Mouse (Mus musculus): Measurements from ENCODE around the gene Tmem212. TPM values are rescaled to one million over a fixed set of nuclear protein-coding genes. Genes with fewer than 3 reads are reported as not detected.

The Tmem212 gene
- polyA plus RNA-seq, 2 experiments from 2014 or later: not detected

- no peak for ATAC-seq
These were observed 55.9 kb downstream of the Tmem212 start for GRCm38 (mm10) chr3:27840311-27840710.

DNA sequence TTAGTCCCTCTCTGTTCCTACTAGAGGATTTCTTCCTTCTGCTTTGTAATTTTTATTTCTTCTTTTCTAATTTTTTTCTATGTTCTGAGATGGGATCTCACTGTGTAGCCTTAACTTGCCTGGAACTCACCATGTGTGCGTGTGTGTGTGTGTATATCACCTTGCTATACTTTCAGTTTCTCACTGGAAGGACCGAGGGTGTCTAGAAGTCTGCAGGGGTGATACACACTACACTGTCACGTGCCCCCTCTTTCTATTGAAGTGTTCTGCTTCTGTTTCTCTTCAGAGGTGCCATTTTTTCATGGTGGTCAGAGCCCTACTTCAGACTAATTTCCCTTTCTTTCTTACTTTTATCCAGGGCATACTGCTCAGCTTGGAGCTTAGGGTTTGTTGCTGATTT, 56.4 kb downstream of the Tmem212 start:
- no peak for ATAC-seq

DNA sequence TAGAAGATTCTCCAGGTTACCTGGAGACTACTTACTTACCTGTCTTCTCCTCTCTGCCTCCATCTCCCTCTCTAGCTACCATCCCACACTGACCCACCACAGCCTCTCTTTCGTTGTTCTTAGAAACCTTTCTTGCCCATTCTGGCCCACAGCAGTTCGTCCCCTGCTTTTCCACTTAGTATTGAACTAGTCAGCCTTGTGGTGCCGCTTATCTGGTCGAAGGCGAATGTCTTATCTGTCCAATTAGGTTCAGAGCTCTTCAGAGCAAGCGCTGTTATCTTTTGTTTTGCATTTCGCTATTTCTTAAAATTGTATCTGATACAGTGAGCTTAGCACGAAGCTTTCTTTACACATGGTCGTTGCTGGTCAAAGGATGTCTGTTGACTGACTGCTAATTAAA, 56.9 kb downstream of the Tmem212 start:
- no peak for ATAC-seq

DNA sequence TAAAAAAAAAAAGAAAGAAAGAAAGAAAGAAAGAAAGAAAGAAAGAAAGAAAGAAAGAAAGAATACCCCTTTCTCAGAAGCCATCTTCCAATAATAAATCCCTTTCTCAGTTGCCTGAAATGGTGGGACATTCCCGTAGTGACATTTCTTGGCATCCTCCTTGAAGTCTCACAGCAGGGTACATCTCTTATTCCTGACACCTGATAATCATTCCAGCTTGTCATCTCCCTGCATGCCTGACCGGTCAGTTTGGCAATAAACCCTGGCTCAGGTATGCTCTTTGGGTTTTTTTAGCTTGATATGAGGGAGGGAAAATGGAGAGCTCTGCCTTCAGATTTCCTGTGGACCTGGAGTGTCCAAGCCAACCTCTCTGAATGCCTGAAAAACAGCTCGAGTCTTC, 59.9 kb downstream of the Tmem212 start:
- ATAC-seq: no peak

DNA sequence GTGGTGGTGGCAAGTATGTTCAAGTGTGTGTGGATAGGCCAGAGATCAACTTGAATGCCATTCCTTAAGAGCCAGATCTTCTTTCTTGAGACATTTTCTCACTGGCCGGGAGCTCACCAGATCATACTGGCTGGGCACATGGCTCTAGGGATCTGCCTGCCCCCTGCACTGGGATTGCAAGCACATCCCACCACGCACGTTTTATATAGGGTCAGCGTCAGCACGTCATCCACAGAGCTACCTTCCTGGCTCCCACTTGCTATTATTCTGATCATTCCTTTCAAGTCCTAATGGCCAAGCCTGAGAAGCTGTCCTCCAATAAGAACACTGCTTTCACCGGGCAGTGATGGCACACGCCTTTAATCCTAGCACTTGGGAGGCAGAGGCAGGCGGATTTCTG, 60.4 kb downstream of the Tmem212 start:
- ATAC-seq: no peak

GRCm38 (mm10) chr3:27828755-27829154, 67.4 kb downstream of the Tmem212 start:
- ATAC-seq: no peak

DNA sequence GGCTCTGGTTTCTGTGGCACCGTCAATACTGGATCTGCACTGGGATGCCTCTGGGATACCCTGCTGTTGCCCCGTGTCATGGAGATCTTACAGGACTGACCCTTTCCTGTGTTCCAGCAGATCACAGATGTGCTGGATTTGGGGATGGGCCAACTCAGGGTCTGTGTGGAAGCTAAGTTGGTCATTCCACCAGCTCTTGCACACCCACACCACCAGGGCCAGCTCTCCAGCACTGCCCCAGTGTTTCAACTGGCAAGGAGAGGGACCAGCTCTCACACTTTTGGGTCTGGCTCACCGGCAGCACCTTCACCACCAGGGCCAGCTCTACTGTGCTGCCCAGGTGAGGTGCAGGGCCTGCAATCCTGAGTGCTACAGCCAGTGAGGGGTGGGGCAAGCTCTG, 68.9 kb downstream of the Tmem212 start:
- ATAC-seq: no peak

GRCm38 (mm10) chr3:27825985-27826384, 70.2 kb downstream of the Tmem212 start:
- no peak for ATAC-seq

Other genes with a start within 250 kb of the Tmem212 start
- under 1 TPM; 0.28 to 0.51 TPM for gene Fndc3b, start 185.1 kb downstream of the Tmem212 start, polyA plus RNA-seq (2017; shearing (Covaris generic))
- gene Pld1, start 42.3 kb upstream of the Tmem212 start, polyA plus RNA-seq (2017; shearing (Covaris generic)): under 1 TPM in 1 of 2 experiments, not detected in 1; 0.85 TPM